Mouse (Mus musculus): Measurements from ENCODE around the gene Rtp3.

The Rtp3 gene

GRCm38 (mm10) chr9:110990204-110990603, at the start of gene Rtp3:
Gene Rtp3 (minus strand): TSS chr9:110990583.
- peak; percentile 68 to 78 for DNase-seq (ENCODE audit: low spot score in 2 of 2)

- DNase-seq (ENCODE audit: low spot score in 2 of 2) = no peak
Measured at GRCm38 (mm10) chr9:111039966-111040365, 49.6 kb upstream of the Rtp3 start.

GRCm38 (mm10) chr9:111033717-111034116, 43.3 kb upstream of the Rtp3 start:
- no peak for DNase-seq (ENCODE audit: low spot score in 2 of 2)

GRCm38 (mm10) chr9:111026791-111027190, 36.4 kb upstream of the Rtp3 start:
- DNase-seq (ENCODE audit: low spot score in 2 of 2) = no peak

- no peak for DNase-seq (ENCODE audit: low spot score in 2 of 2)
Measured at GRCm38 (mm10) chr9:111019022-111019421, 28.6 kb upstream of the Rtp3 start, which contains the start of gene Ltf. Gene Ltf (plus strand): TSS chr9:111019271.

GRCm38 (mm10) chr9:111015658-111016057, 25.3 kb upstream of the Rtp3 start:
- no peak for DNase-seq (ENCODE audit: low spot score in 2 of 2)

- DNase-seq (ENCODE audit: low spot score in 2 of 2) = no peak
Measured at GRCm38 (mm10) chr9:111012041-111012440, 21.7 kb upstream of the Rtp3 start.

- no peak for DNase-seq (ENCODE audit: low spot score in 2 of 2)
Measured at GRCm38 (mm10) chr9:111011550-111011949, 21.2 kb upstream of the Rtp3 start.

GRCm38 (mm10) chr9:111009763-111010162, 19.4 kb upstream of the Rtp3 start:
- no peak for DNase-seq (ENCODE audit: low spot score in 2 of 2)

GRCm38 (mm10) chr9:111006544-111006943, 16.2 kb upstream of the Rtp3 start:
- no peak for DNase-seq (ENCODE audit: low spot score in 2 of 2)

- no peak for DNase-seq (ENCODE audit: low spot score in 2 of 2)
Measured at GRCm38 (mm10) chr9:111003279-111003678, 12.9 kb upstream of the Rtp3 start.

- DNase-seq (ENCODE audit: low spot score in 2 of 2) = no peak
Measured at GRCm38 (mm10) chr9:111001621-111002020, 11.2 kb upstream of the Rtp3 start.

GRCm38 (mm10) chr9:110999856-111000255, 9.5 kb upstream of the Rtp3 start:
- DNase-seq (ENCODE audit: low spot score in 2 of 2) = peak; percentile 41 to 58

- DNase-seq (ENCODE audit: low spot score in 2 of 2) = no peak
Measured at GRCm38 (mm10) chr9:110999056-110999455, 8.7 kb upstream of the Rtp3 start.

GRCm38 (mm10) chr9:110997245-110997644, 6.9 kb upstream of the Rtp3 start:
- peak; percentile 62 to 80 for DNase-seq (ENCODE audit: low spot score in 2 of 2)

- peak; percentile 77 to 83 for DNase-seq (ENCODE audit: low spot score in 2 of 2)
Measured at GRCm38 (mm10) chr9:110994716-110995172, 4.4 kb upstream of the Rtp3 start.

GRCm38 (mm10) chr9:110993281-110993709, 2.9 kb upstream of the Rtp3 start:
- no peak for DNase-seq (ENCODE audit: low spot score in 2 of 2)

- DNase-seq (ENCODE audit: low spot score in 2 of 2) = no peak
Measured at GRCm38 (mm10) chr9:110989543-110989942, 840 bp downstream of the Rtp3 start.

GRCm38 (mm10) chr9:110989141-110989540, 1.2 kb downstream of the Rtp3 start:
- no peak for DNase-seq (ENCODE audit: low spot score in 2 of 2)

GRCm38 (mm10) chr9:110988078-110988477, 2.3 kb downstream of the Rtp3 start:
- DNase-seq (ENCODE audit: low spot score in 2 of 2) = no peak

- no peak for DNase-seq (ENCODE audit: low spot score in 2 of 2)
Measured at GRCm38 (mm10) chr9:110987331-110987730, 3.1 kb downstream of the Rtp3 start.

GRCm38 (mm10) chr9:110985951-110986350, 4.4 kb downstream of the Rtp3 start:
- no peak for DNase-seq (ENCODE audit: low spot score in 2 of 2)

- no peak for DNase-seq (ENCODE audit: low spot score in 2 of 2)
Measured at GRCm38 (mm10) chr9:110985541-110985940, 4.8 kb downstream of the Rtp3 start.

GRCm38 (mm10) chr9:110984096-110984495, 6.3 kb downstream of the Rtp3 start:
- DNase-seq (ENCODE audit: low spot score in 2 of 2) = no peak
